Mouse (Mus musculus) heart, adult 9 months (tissue): ENCODE results near the gene Lyrm4.

Experiments used
- DNase-seq, 2 experiments: peaks; one replicate each; pipeline ENCODE4 v3.0.0; 2022; ENCODE audit warnings: low spot score in 2 of 2

Lyrm4 gene

GRCm38 (mm10) chr13:36105591-36105990 lies 11.7 kb downstream of the Lyrm4 start:
- DNase-seq = peak in 1 of 2 experiments; percentile 9

- DNase-seq = peak in 1 of 2 experiments; percentile 34
Observed at GRCm38 (mm10) chr13:36096684-36097383, 20.5 kb downstream of the Lyrm4 start.

- DNase-seq = no peak
Observed at GRCm38 (mm10) chr13:36088168-36088567, 29.2 kb downstream of the Lyrm4 start.

- no peak for DNase-seq
Observed at GRCm38 (mm10) chr13:36087427-36087826, 29.9 kb downstream of the Lyrm4 start.

- DNase-seq = peak; percentile 4 to 29
Observed at GRCm38 (mm10) chr13:36086608-36087391, 30.5 kb downstream of the Lyrm4 start.

GRCm38 (mm10) chr13:36085971-36086370 lies 31.4 kb downstream of the Lyrm4 start:
- DNase-seq = no peak

GRCm38 (mm10) chr13:36084701-36085100 lies 32.6 kb downstream of the Lyrm4 start:
- no peak for DNase-seq

- DNase-seq = no peak
Observed at GRCm38 (mm10) chr13:36081591-36081990, 35.7 kb downstream of the Lyrm4 start.

- no peak for DNase-seq
Observed at GRCm38 (mm10) chr13:36074484-36074883, 42.8 kb downstream of the Lyrm4 start.

- DNase-seq = no peak
Observed at GRCm38 (mm10) chr13:36066676-36067075, 50.6 kb downstream of the Lyrm4 start.

GRCm38 (mm10) chr13:36057489-36057888 lies 59.8 kb downstream of the Lyrm4 start:
- DNase-seq = no peak

GRCm38 (mm10) chr13:36056925-36057324 lies 60.4 kb downstream of the Lyrm4 start:
- no peak for DNase-seq

GRCm38 (mm10) chr13:36056509-36056908 lies 60.8 kb downstream of the Lyrm4 start:
- no peak for DNase-seq

GRCm38 (mm10) chr13:36035528-36035927 lies 81.8 kb downstream of the Lyrm4 start:
- no peak for DNase-seq

GRCm38 (mm10) chr13:36031959-36032358 lies 85.4 kb downstream of the Lyrm4 start:
- no peak for DNase-seq

- peak in 1 of 2 experiments; percentile 49 for DNase-seq
Observed at GRCm38 (mm10) chr13:36019309-36020274, 97.7 kb downstream of the Lyrm4 start.

GRCm38 (mm10) chr13:36018017-36018416 lies 99.3 kb downstream of the Lyrm4 start:
- DNase-seq = no peak

GRCm38 (mm10) chr13:36015636-36016035 lies 101.7 kb downstream of the Lyrm4 start:
- DNase-seq = no peak

GRCm38 (mm10) chr13:36009981-36010380 lies 107.3 kb downstream of the Lyrm4 start:
- DNase-seq = peak; percentile 41 to 61

- DNase-seq = no peak
Observed at GRCm38 (mm10) chr13:36000798-36001197, 116.5 kb downstream of the Lyrm4 start.

GRCm38 (mm10) chr13:35997606-35998005 lies 119.7 kb downstream of the Lyrm4 start:
- DNase-seq = peak; percentile 51 to 62
